Mouse (Mus musculus) spleen, postnatal 10 days (tissue): ENCODE measurements around the gene 6030445D17Rik.
A peak's percentile ranks its signal among the peaks of the same experiment; 100 is the strongest.

ENCODE experiments used
- DNase-seq, 2 experiments: peaks; one replicate each; pipeline ENCODE4 v3.0.0; 2021 to 2022; ENCODE audit warnings: low spot score in 2 of 2

6030445D17Rik gene

GRCm38 (mm10) chr4:136462086-136462838, at the start of gene 6030445D17Rik:
6030445D17Rik (plus strand) TSS chr4:136462250.
- DNase-seq = peak; percentile 22 to 45

- DNase-seq = no peak
These were observed 46.6 kb upstream of the 6030445D17Rik start for GRCm38 (mm10) chr4:136415477-136415876.

GRCm38 (mm10) chr4:136418962-136419361, 43.1 kb upstream of the 6030445D17Rik start:
- no peak for DNase-seq

- no peak for DNase-seq
These were observed 42.7 kb upstream of the 6030445D17Rik start for GRCm38 (mm10) chr4:136419386-136419785.

GRCm38 (mm10) chr4:136423224-136423623, 38.8 kb upstream of the 6030445D17Rik start, which contains the start of gene Htr1d:
Htr1d (plus strand) TSS chr4:136423524.
- no peak for DNase-seq

- no peak for DNase-seq
These were observed 37.7 kb upstream of the 6030445D17Rik start for GRCm38 (mm10) chr4:136424120-136424999.

- peak in 1 of 2 experiments; percentile 39 for DNase-seq
These were observed 37.1 kb upstream of the 6030445D17Rik start for GRCm38 (mm10) chr4:136425000-136425288.

GRCm38 (mm10) chr4:136430609-136431375, 31.3 kb upstream of the 6030445D17Rik start:
- no peak for DNase-seq

GRCm38 (mm10) chr4:136431376-136431693, 30.7 kb upstream of the 6030445D17Rik start:
- DNase-seq = peak; percentile 22 to 64

- DNase-seq = no peak
These were observed 28.0 kb upstream of the 6030445D17Rik start for GRCm38 (mm10) chr4:136434029-136434428.

- no peak for DNase-seq
These were observed 22.9 kb upstream of the 6030445D17Rik start for GRCm38 (mm10) chr4:136439106-136439505.

- DNase-seq = no peak
These were observed 20.6 kb upstream of the 6030445D17Rik start for GRCm38 (mm10) chr4:136441354-136442043.

GRCm38 (mm10) chr4:136444561-136444960, 17.5 kb upstream of the 6030445D17Rik start:
- no peak for DNase-seq

GRCm38 (mm10) chr4:136449795-136450194, 12.3 kb upstream of the 6030445D17Rik start:
- no peak for DNase-seq

- no peak for DNase-seq
These were observed 11.8 kb upstream of the 6030445D17Rik start for GRCm38 (mm10) chr4:136450271-136450670.

GRCm38 (mm10) chr4:136451564-136451963, 10.5 kb upstream of the 6030445D17Rik start:
- no peak for DNase-seq

- no peak for DNase-seq
These were observed 9.8 kb upstream of the 6030445D17Rik start for GRCm38 (mm10) chr4:136452286-136452685.

GRCm38 (mm10) chr4:136452792-136453191, 9.3 kb upstream of the 6030445D17Rik start:
- no peak for DNase-seq

- peak; percentile 50 to 73 for DNase-seq
These were observed 7.2 kb upstream of the 6030445D17Rik start for GRCm38 (mm10) chr4:136454850-136455260.

GRCm38 (mm10) chr4:136456516-136457218, 5.4 kb upstream of the 6030445D17Rik start:
- no peak for DNase-seq

GRCm38 (mm10) chr4:136458276-136458675, 3.8 kb upstream of the 6030445D17Rik start:
- DNase-seq = no peak
